Mouse (Mus musculus): ENCODE measurements around the gene Olfr1264.

DNA sequence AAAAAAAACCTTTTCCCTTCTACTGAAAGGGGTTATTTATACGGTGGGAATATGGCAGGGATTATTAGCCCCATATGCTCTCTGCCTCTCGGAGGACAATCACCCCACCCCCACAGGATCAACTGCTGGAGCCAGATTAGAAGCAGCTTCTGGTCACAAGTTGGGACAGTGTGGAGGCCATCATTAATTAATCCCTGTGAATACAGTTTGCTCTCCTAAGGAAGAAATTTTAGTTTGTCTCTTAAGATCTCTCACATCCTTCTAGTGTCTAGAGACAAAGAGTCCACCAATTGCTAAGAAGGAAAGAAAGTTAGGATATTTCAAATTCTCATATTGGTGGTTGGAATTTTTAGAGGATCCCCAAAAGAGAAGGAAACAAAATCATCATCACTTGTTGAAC is at the start of gene Olfr1264:
- TF ChIP-seq CTCF (IDR thresholded peaks at IDR 0.05; ENCODE audit: extremely low read depth, insufficient read depth, low read length) (no peak), POLR2A (IDR thresholded peaks at IDR 0.05; ENCODE audit: extremely low read depth, insufficient read depth, low read length) (no peak)

All from cortical plate, adult 2 months (tissue).